Mouse (Mus musculus) heart, adult 2 months (tissue): ENCODE measurements around the gene Gm49387.

Source experiments
- CTCF ChIP-seq: fragments of 200-600 bp; IDR thresholded peaks from 2 replicates; pipeline ENCODE4 v1.8.1; 2022; ENCODE audit warnings: antibody characterized with exemption, mild to moderate bottlenecking, moderate library complexity
- EP300 ChIP-seq: fragments of 200-500 bp; IDR thresholded peaks from 2 replicates; pipeline ENCODE4 v1.6.1; 2011; ENCODE audit warnings: low read depth, low read length, control low read depth; ENCODE audit not compliant: insufficient read depth
- POLR2A ChIP-seq: fragments of 200-500 bp; IDR thresholded peaks from 2 replicates; pipeline ENCODE4 v1.6.1; 2011; ENCODE audit warnings: mild to moderate bottlenecking, low read depth, low read length, control low read depth; ENCODE audit not compliant: insufficient read depth

- TF ChIP-seq POLR2A (no peak), CTCF (no peak), EP300 (no peak)
Measured at GRCm38 (mm10) chr14:31647991-31648390, 7.3 kb upstream of the Gm49387 start.
